Mouse (Mus musculus) cortical plate, adult 2 months (tissue): ENCODE results near the gene Ccno.

Source experiments
- CTCF ChIP-seq: fragments of 200-500 bp; IDR thresholded peaks from 2 replicates; pipeline ENCODE4 v1.5.1; 2011; ENCODE audit warnings: mild to moderate bottlenecking, control low read depth, low read length; ENCODE audit not compliant: insufficient read depth; ENCODE audit errors: extremely low read depth
- POLR2A ChIP-seq: fragments of 200-500 bp; IDR thresholded peaks from 2 replicates; pipeline ENCODE4 v1.6.1; 2011; ENCODE audit warnings: mild to moderate bottlenecking, low read length, control low read depth; ENCODE audit not compliant: insufficient read depth; ENCODE audit errors: extremely low read depth

DNA sequence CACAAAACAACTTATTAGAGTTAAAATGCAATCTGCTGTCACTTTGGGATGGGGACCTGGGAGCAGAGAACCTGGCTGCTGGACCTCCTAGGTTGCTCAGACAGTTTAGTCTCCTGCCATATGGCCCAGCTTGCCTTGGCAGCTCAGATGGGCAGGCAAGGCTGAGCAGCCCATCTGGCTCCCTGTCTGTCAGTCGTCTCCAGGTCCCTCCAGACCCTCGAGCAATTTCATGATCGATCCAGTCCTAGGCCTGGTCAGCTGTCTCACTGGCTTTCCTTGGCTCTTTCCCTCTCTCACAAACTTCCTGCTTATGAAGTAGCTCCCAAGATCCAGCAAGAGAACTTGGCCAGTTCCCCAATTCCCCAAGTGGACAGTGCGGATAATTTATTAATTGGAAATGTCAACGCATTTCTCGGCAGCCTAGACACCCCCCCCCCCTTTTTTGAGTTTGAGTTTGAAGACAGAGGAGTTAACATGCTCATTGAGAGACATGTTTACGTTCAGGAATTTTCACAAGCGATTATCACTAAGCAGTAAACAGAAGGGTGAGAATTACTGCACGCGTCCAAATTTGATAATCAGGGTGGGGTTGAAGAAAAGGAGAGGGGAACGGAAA, 46.8 kb downstream of the Ccno start:
- TF ChIP-seq CTCF (no peak), POLR2A (no peak)
